Comparison of ENCODE assay signal across 22 mouse cellular contexts in the genomic region with DNA sequence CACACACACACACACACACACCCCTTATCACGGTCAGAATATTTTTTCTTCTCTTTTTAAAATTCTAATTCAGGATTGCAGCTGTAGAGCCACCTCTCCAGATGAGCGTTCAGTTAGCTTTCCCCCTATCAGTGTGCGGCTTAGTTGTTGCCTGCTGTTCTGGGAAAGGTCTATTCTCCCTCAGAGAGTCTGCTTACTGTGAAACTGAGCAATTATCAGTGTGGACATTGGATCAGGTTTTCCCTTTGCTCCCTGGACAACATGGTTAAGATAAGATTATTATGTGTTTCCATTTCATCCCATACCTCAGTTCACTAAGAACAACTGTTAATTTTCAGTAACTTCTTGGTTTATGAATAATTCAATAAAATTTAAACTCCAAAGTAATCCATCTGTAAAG.
DNase-seq lines count a peak whose midpoint lies in the region; ATAC-seq and TF ChIP-seq lines count a peak whose summit lies in the region.
"Had no signal": no experiment of that assay in that cellular context is flagged by ENCODE, and none has a peak within 500 bp of the region (broad histone marks: within the 10 kb centered on the region; RNA-seq: fewer than 3 reads in every experiment).

No protein-coding gene starts in this region.

- peak; percentile 78 for DNase-seq in liver, adult 2 months (ENCODE audit: extremely low read depth, low read depth, low spot score)
- no peak for DNase-seq in liver, embryonic 11.5 days (ENCODE audit: low spot score)
- no peak for DNase-seq in layer of hippocampus, postnatal 36 days
- DNase-seq in forebrain, postnatal 0 days, result no peak
- DNase-seq: adrenal gland, adult 2 months; adrenal gland, postnatal 10 days; adrenal gland, postnatal 25 days; cerebellum, adult 11 months; cerebellum, adult 18-20 months; cerebellum, adult 8-10 months; cerebellum, adult 9-11 months; cerebellum, postnatal 14 days; cerebellum, postnatal 36 days; embryo, embryonic 11 days had no signal

- no peaks in the 10 kb centered on the region for H3K27me3 ChIP-seq in liver, adult 2 months (ENCODE audit: control insufficient read depth, insufficient read depth, low read length)
- H3K27me3 ChIP-seq in liver, embryonic 11.5 days (replicated peaks; ENCODE audit: control insufficient read depth, insufficient read depth, low read length), result no peaks in the 10 kb centered on the region
- H3K27me3 ChIP-seq in intestine, embryonic 16.5 days (replicated peaks; ENCODE audit: control insufficient read depth, insufficient read depth, low read length), result no peaks in the 10 kb centered on the region
- H3K27me3 ChIP-seq in forebrain, postnatal 0 days (ENCODE audit: insufficient read depth, low read length), result no peaks in the 10 kb centered on the region
- H3K27me3 ChIP-seq: embryonic facial prominence, embryonic 13.5 days; embryonic facial prominence, embryonic 15.5 days; forebrain, embryonic 12.5 days had no signal

- H3K4me1 ChIP-seq in liver, adult 2 months (ENCODE audit: control insufficient read depth, insufficient read depth, low read length), result peaks cover 24% of the 10 kb centered on the region
- H3K4me1 ChIP-seq in liver, embryonic 11.5 days (replicated peaks; ENCODE audit: control insufficient read depth, insufficient read depth, low read length), result no peaks in the 10 kb centered on the region; the same call in 1 of the 2 replicates
- no peaks in the 10 kb centered on the region for H3K4me1 ChIP-seq in intestine, embryonic 16.5 days (ENCODE audit: control insufficient read depth, insufficient read depth, low read length)
- 0 out of 2 replicates have a peak, but pooled peaks cover 10% of the 10 kb centered on the region for H3K4me1 ChIP-seq in forebrain, postnatal 0 days (ENCODE audit: insufficient read depth)
- H3K4me1 ChIP-seq: embryonic facial prominence, embryonic 15.5 days; forebrain, embryonic 10.5 days; forebrain, embryonic 12.5 days had no signal

- TF ChIP-seq CTCF in liver, adult 2 months (IDR thresholded peaks at IDR 0.05; ENCODE audit: low read depth, low read length), result no peak
- no peak for TF ChIP-seq CTCF in forebrain, postnatal 0 days (IDR thresholded peaks at IDR 0.05; ENCODE audit: low read depth)

- 24% methylated on average over 3 of the region's 3 CpGs for WGBS in liver, adult 2 months
- WGBS in liver, embryonic 11.5 days, result 77% methylated on average over 3 of the region's 3 CpGs
- WGBS in intestine, embryonic 16.5 days, result 70% methylated on average over 3 of the region's 3 CpGs
- 84% methylated on average over 3 of the region's 3 CpGs for WGBS in forebrain, postnatal 0 days

- H3K9me3 ChIP-seq in liver, embryonic 11.5 days (ENCODE audit: control insufficient read depth, low read length), result no peaks in the 10 kb centered on the region
- H3K9me3 ChIP-seq in intestine, embryonic 16.5 days (ENCODE audit: control insufficient read depth, low read length), result no peaks in the 10 kb centered on the region
- H3K9me3 ChIP-seq in forebrain, postnatal 0 days (ENCODE audit: low read length), result no peaks in the 10 kb centered on the region
- H3K9me3 ChIP-seq: embryonic facial prominence, embryonic 13.5 days; embryonic facial prominence, embryonic 15.5 days; forebrain, embryonic 10.5 days; forebrain, embryonic 12.5 days had no signal

- no peak overlapping the region for H3K9ac ChIP-seq in liver, adult 2 months (ENCODE audit: low read depth, low read length)
- no peak overlapping the region for H3K9ac ChIP-seq in liver, embryonic 11.5 days (ENCODE audit: low read depth, low read length)
- no peak overlapping the region for H3K9ac ChIP-seq in intestine, embryonic 16.5 days (ENCODE audit: low read depth, low read length)
- no peak overlapping the region for H3K9ac ChIP-seq in forebrain, postnatal 0 days
- H3K9ac ChIP-seq: embryonic facial prominence, embryonic 13.5 days; embryonic facial prominence, embryonic 15.5 days; forebrain, embryonic 12.5 days had no signal

- no peaks in the 10 kb centered on the region for H3K36me3 ChIP-seq in liver, adult 2 months (ENCODE audit: control insufficient read depth, insufficient read depth, low read length)
- H3K36me3 ChIP-seq in liver, embryonic 11.5 days (ENCODE audit: control insufficient read depth, insufficient read depth, low read length), result no peaks in the 10 kb centered on the region
- no peaks in the 10 kb centered on the region for H3K36me3 ChIP-seq in intestine, embryonic 16.5 days (ENCODE audit: control insufficient read depth, insufficient read depth, low read length)
- H3K36me3 ChIP-seq in forebrain, postnatal 0 days (ENCODE audit: insufficient read depth), result no peaks in the 10 kb centered on the region
- H3K36me3 ChIP-seq: embryonic facial prominence, embryonic 13.5 days; embryonic facial prominence, embryonic 15.5 days; forebrain, embryonic 10.5 days; forebrain, embryonic 12.5 days had no signal

- H3K79me2 ChIP-seq in liver, adult 2 months (ENCODE audit: control insufficient read depth, insufficient read depth, low read length), result no peaks in the 10 kb centered on the region

- no peak for TF ChIP-seq POLR2A in liver, adult 2 months (IDR thresholded peaks at IDR 0.05; ENCODE audit: extremely low read depth, insufficient read depth, low read length)

- H3K27ac ChIP-seq in liver, adult 2 months (replicated peaks; ENCODE audit: insufficient read depth, low read depth, low read length), result no peak overlapping the region; the same call in 1 of the 2 replicates
- H3K27ac ChIP-seq in liver, embryonic 11.5 days (ENCODE audit: low read depth, low read length), result no peak overlapping the region
- H3K27ac ChIP-seq in intestine, embryonic 16.5 days (ENCODE audit: low read length), result no peak overlapping the region
- H3K27ac ChIP-seq in forebrain, postnatal 0 days (ENCODE audit: low read depth, low read length), result no peak overlapping the region
- H3K27ac ChIP-seq: embryonic facial prominence, embryonic 13.5 days; embryonic facial prominence, embryonic 15.5 days; forebrain, embryonic 10.5 days; forebrain, embryonic 12.5 days had no signal

- no peak for ATAC-seq in liver, embryonic 11.5 days (replicated peaks; ENCODE audit: low FRiP score)
- ATAC-seq in intestine, embryonic 16.5 days, result peak; percentile 84
- ATAC-seq in forebrain, postnatal 0 days, result no peak
- ATAC-seq: forebrain, embryonic 14.5 days; forebrain, embryonic 16.5 days had no signal

- H3K4me2 ChIP-seq in liver, embryonic 11.5 days, result no peak overlapping the region
- no peak overlapping the region for H3K4me2 ChIP-seq in intestine, embryonic 16.5 days (ENCODE audit: low read depth, low read length)
- H3K4me2 ChIP-seq in forebrain, postnatal 0 days (ENCODE audit: low read depth), result no peak overlapping the region
- H3K4me2 ChIP-seq: embryonic facial prominence, embryonic 13.5 days; embryonic facial prominence, embryonic 15.5 days; forebrain, embryonic 12.5 days had no signal

- H3K4me3 ChIP-seq in liver, adult 2 months (ENCODE audit: insufficient read depth, low read depth, low read length), result no peak overlapping the region
- no peak overlapping the region for H3K4me3 ChIP-seq in liver, embryonic 11.5 days (ENCODE audit: low read depth, low read length)
- H3K4me3 ChIP-seq in intestine, embryonic 16.5 days (ENCODE audit: low read length), result no peak overlapping the region
- H3K4me3 ChIP-seq in forebrain, postnatal 0 days (ENCODE audit: low read depth, low read length), result no peak overlapping the region
- H3K4me3 ChIP-seq: embryonic facial prominence, embryonic 13.5 days; embryonic facial prominence, embryonic 15.5 days; erythroblast, embryonic 14.5 days; forebrain, embryonic 10.5 days; forebrain, embryonic 12.5 days had no signal
